Mouse (Mus musculus) liver, postnatal 0 days (tissue): ENCODE measurements around the gene Gbp6.

Source experiments
- CTCF ChIP-seq: sonication (generic); IDR thresholded peaks from 2 replicates; pipeline ENCODE4 v1.5.1; 2016; ENCODE audit warnings: antibody characterized with exemption, low read depth
- EP300 ChIP-seq: IDR thresholded peaks from 2 replicates; pipeline ENCODE4 v1.6.1; 2016; ENCODE audit warnings: antibody characterized with exemption, low read depth, mild to moderate bottlenecking

DNA sequence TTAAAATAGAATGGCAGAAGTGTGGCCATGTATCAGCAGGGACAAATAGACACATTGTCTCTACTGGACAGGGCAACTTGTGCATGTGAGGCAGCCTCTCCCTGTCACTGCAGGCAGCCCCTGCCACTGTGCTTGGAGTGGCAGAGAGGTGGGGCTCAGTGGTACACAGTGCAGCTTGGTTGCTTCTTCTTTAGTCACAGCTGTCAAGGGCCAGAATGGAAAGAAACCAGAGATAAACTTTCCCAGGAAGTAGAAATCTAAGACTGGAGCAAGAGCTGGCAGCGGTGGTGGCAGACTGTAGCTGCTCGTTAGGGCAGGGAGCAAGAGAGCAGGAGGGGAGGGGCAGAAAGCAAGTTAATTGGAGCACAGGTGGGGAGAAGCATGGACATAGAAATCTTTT is 8.0 kb upstream of the Gbp6 start:
- TF ChIP-seq EP300 (no peak), CTCF (no peak)
